Mouse (Mus musculus) neural tube, embryonic 14.5 days (tissue): ENCODE data around the gene Nup188. TPM values are rescaled to one million over a fixed set of nuclear protein-coding genes. Genes with fewer than 3 reads are reported as not detected.

Source experiments
- ATAC-seq: fragments of 200-750 bp; cut with Nextera tagmentation; 2 replicates; pipeline ENCODE4 v1.8.0; 2017; ENCODE audit warnings: low read depth, mild to moderate bottlenecking, moderate TSS enrichment, moderate library complexity
- H3K27ac ChIP-seq: fragments of 300-500 bp; sonication (generic); 2 replicates; pipeline ENCODE4 v1.5.1; 2014; ENCODE audit warnings: low read depth, mild to moderate bottlenecking, control low read depth, low read length, moderate library complexity, mixed read lengths
- H3K27me3 ChIP-seq: fragments of 300-500 bp; sonication (generic); 2 replicates; pipeline ENCODE4 v1.6.1; 2014; ENCODE audit warnings: low read length; ENCODE audit not compliant: control insufficient read depth, insufficient read depth
- H3K36me3 ChIP-seq: fragments of 300-500 bp; sonication (generic); 2 replicates; pipeline ENCODE4 v1.6.1; 2014; ENCODE audit warnings: low read length, mixed read lengths; ENCODE audit not compliant: control insufficient read depth, insufficient read depth
- H3K4me1 ChIP-seq: fragments of 300-500 bp; sonication (generic); 2 replicates; pipeline ENCODE4 v1.6.1; 2014; ENCODE audit warnings: low read length; ENCODE audit not compliant: control insufficient read depth, insufficient read depth
- H3K4me2 ChIP-seq: fragments of 300-500 bp; sonication (generic); 2 replicates; pipeline ENCODE4 v1.6.1; 2014; ENCODE audit warnings: mild to moderate bottlenecking, low read depth, low read length, control low read depth
- H3K4me3 ChIP-seq: fragments of 300-500 bp; sonication (generic); 2 replicates; pipeline ENCODE4 v1.5.1; 2014; ENCODE audit warnings: low read depth, low read length, control low read depth, mixed read lengths
- H3K9ac ChIP-seq: fragments of 300-500 bp; sonication (generic); replicated peaks from 2 replicates; pipeline ENCODE4 v1.6.1; 2014; ENCODE audit warnings: low read depth, mild to moderate bottlenecking, control low read depth, low read length, mixed read lengths
- H3K9me3 ChIP-seq: fragments of 300-500 bp; sonication (generic); 2 replicates; pipeline ENCODE4 v1.6.1; 2016; ENCODE audit warnings: low read length; ENCODE audit not compliant: control insufficient read depth
- WGBS: fragments of 180-500 bp; shearing (Covaris S2); extraction: QIAGEN DNeasy Blood & Tissue Kit; methylation state at CpG from one replicate; pipeline ENCODE4 v1.1.7; 2014; 5-methylcytosine and 5-hydroxymethylcytosine counted together
- polyA plus RNA-seq: library from polyadenylated mRNA; unstranded; fragments of >200 nt; fragmentation: Nextera tagmentation; extraction: Ambion mirVana; gene quantifications from 2 replicates; pipeline ENCODE4 v1.2.1, GENCODE M21; 2014

Nup188 gene
- polyA plus RNA-seq, 1 experiment from 2014 or later: 25.3 TPM

DNA sequence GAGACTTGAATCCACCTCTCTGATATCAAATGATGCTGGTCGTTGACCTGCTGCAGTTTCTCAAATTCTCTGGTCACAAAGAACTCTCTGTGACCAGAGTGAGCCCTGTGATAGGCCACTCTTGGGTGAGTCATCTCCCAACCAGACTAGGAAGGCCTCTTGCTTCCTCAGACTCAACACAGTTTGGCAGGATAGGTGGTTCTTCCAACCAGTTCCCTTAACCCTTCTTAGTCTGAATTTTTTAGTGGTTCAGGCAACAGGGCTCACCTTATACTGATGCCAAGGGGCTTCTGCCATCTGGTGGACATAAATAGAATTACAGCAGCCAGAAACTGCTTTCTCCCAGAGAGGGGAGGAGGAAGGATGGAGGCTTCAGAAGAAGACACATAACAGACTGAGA, 16.1 kb upstream of the Nup188 start:
- no peak overlapping the region for H3K27ac ChIP-seq
- no peak overlapping the region for H3K4me2 ChIP-seq
- H3K4me1 ChIP-seq: peaks cover 3% of the 10 kb centered on the region; the same call in 1 of the 2 replicates
- H3K36me3 ChIP-seq: 0 out of 2 replicates have a peak, but pooled peaks cover 3% of the 10 kb centered on the region
- H3K9me3 ChIP-seq: no peaks in the 10 kb centered on the region
- no peak overlapping the region for H3K9ac ChIP-seq
- peak; percentile 73 for ATAC-seq
- H3K27me3 ChIP-seq: no peaks in the 10 kb centered on the region
- no peak overlapping the region for H3K4me3 ChIP-seq
- WGBS: 81% methylated on average over 1 of the region's 1 CpGs

DNA sequence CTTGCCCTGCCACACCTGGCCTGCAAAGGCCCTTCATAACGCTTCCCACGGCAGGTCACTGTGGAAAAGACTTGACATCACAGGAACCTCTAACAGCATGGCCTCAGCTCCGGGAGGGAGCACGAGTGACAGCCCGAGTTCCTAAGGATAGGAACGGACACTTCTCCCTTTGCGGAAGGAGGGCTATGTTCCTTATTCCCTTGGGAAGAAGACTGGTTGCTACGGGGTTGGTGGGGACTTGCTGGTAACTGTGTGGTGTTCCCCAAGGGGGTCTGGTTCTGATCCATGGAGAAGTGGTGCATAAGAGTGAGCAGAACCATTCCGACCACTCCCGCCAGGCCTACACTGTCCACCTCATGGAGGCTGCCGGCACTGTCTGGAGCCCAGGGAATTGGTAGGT, 5.5 kb upstream of the Nup188 start, which contains the start of gene Gm28038:
Gene Gm28038 (plus strand): TSS at position 301 of the 400 bp plus-strand sequence.
- Histone ChIP-seq H3K4me1 (peaks cover 8% of the 10 kb centered on the region), H3K27ac (no peak within 1 kb of the TSS), H3K4me3 (no peak within 1 kb of the TSS), H3K9me3 (no peaks in the 10 kb centered on the region), H3K36me3 (no peaks in the 10 kb centered on the region), H3K9ac (no peak within 1 kb of the TSS), H3K4me2 (no peak within 1 kb of the TSS), H3K27me3 (no peaks in the 10 kb centered on the region)
- 91% methylated on average over 11 of the region's 11 CpGs for WGBS
- ATAC-seq: no peak

DNA sequence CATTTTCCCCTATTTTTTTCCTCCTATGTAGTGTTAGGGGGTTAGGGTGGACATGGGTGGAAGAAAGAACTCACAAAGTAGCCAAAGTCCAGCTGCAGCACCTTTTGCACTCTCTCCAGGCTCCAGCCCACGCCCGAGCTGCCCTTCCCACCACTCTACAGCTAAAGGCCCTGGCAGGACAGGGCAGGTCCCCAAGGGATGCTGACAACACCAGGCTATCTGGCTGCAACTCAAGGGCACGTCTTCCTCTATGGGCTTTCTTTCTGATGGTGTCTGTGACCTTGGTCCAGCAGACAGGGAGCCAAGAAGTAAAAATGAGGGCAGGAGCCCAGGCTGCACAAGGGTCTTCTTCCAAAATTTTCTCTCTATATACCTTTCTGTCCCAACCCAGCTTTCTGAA, 4.5 kb upstream of the Nup188 start:
- no peak for ATAC-seq
- no peaks in the 10 kb centered on the region for H3K36me3 ChIP-seq
- no peak overlapping the region for H3K4me3 ChIP-seq
- peaks cover 8% of the 10 kb centered on the region for H3K4me1 ChIP-seq
- no peak overlapping the region for H3K27ac ChIP-seq
- WGBS: 78% methylated on average over 3 of the region's 3 CpGs
- H3K27me3 ChIP-seq: no peaks in the 10 kb centered on the region
- H3K9ac ChIP-seq: no peak overlapping the region
- no peaks in the 10 kb centered on the region for H3K9me3 ChIP-seq
- H3K4me2 ChIP-seq: no peak overlapping the region

DNA sequence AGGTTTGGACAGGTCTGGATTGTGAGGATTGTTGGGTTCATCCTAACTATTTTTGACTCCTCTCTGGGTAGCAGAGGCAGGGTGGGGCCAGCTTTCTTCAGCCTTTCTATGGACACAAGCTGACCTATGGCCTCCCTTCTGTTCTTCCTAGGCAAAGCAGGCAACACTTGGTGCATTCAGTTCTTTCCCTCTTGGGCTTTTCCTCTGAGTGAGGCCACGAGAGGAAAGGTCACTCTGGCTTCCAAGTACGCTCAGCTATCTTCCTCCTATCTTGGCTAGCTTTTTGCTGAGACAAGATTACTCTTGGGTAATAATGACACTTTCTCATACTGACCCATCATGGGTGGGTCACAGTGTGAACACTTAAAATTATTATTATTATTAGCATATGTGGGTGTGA, 3.0 kb upstream of the Nup188 start:
- H3K4me2 ChIP-seq: no peak overlapping the region
- H3K9ac ChIP-seq: no peak overlapping the region
- no peak overlapping the region for H3K27ac ChIP-seq
- ATAC-seq: no peak
- no peaks in the 10 kb centered on the region for H3K36me3 ChIP-seq
- WGBS: 91% methylated on average over 2 of the region's 2 CpGs
- H3K27me3 ChIP-seq: no peaks in the 10 kb centered on the region
- no peak overlapping the region for H3K4me3 ChIP-seq
- peaks cover 14% of the 10 kb centered on the region for H3K4me1 ChIP-seq
- H3K9me3 ChIP-seq: no peaks in the 10 kb centered on the region

DNA sequence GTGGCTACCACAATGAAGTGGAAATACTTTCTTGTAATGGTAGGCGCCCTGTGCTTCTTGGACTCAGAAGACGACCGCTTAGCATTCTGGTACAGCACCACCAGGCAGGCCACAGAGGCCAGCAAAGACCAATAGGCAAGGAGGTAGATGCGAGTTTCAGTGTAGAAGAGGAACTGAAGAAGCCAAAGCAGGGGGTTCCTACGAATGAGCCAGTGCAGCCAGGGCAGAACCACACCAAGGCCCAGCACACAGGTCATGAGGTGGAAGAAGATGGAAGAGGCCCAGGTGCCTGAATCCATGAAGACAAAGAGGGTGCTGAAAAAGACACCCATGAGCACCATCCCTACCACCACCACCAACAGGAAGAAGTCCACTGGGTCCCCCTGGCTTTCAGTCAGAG, 1.2 kb upstream of the Nup188 start:
- no peak overlapping the region for H3K9ac ChIP-seq
- H3K9me3 ChIP-seq: no peaks in the 10 kb centered on the region
- H3K4me2 ChIP-seq: peak overlapping the region; percentile 95
- no peak overlapping the region for H3K27ac ChIP-seq
- ATAC-seq: no peak
- H3K4me1 ChIP-seq: peaks cover 14% of the 10 kb centered on the region
- no peaks in the 10 kb centered on the region for H3K27me3 ChIP-seq
- WGBS: 89% methylated on average over 5 of the region's 5 CpGs
- H3K4me3 ChIP-seq: peak overlapping the region; percentile 94; the same call in 1 of the 2 replicates
- no peaks in the 10 kb centered on the region for H3K36me3 ChIP-seq

DNA sequence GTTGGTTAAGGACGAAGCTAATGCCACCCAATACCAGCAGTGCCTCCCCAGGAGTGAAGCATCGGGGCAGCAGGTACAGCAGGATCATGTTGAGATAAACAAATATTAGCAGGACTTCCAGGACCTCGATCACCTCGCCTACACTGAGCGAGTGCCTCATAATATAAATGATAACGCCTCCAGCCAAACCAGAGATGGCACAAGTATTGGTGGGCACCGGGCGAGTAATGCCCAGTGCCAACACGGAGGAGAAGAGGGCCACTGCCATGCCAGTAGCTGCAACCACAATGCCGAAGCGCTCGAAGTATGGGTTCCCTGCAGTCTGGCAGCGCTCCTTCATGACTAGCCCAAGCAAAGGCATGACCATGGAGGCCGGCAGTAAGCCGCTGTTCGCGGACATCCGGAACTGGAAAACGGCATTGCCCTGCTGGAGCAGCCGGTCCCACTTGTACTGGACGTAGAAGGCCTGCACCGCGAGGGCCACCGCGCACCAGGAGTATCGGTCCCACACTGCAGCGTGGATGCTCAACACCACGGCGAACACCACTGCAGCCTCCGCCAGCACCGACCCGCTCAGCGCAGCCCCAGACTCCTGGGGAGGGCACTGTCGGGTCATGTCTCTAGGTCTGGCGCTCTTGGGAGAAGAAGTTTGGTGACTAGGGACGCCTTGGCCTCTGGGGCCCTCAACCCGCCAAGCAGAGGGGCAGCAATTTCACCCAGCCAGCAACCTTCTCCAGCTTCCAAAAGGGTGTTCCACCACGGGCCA, 598 bp upstream of the Nup188 start:
- H3K9ac ChIP-seq: peak overlapping the region; percentile 83
- H3K4me3 ChIP-seq: peak overlapping the region; percentile 94
- H3K4me2 ChIP-seq: peak overlapping the region; percentile 95
- H3K27me3 ChIP-seq: no peaks in the 10 kb centered on the region
- H3K27ac ChIP-seq: no peak overlapping the region; the same call in 1 of the 2 replicates
- no peaks in the 10 kb centered on the region for H3K9me3 ChIP-seq
- WGBS: 17% methylated on average over 38 of the region's 38 CpGs
- no peaks in the 10 kb centered on the region for H3K36me3 ChIP-seq
- H3K4me1 ChIP-seq: peaks cover 14% of the 10 kb centered on the region
- ATAC-seq: peak; percentile 72

DNA sequence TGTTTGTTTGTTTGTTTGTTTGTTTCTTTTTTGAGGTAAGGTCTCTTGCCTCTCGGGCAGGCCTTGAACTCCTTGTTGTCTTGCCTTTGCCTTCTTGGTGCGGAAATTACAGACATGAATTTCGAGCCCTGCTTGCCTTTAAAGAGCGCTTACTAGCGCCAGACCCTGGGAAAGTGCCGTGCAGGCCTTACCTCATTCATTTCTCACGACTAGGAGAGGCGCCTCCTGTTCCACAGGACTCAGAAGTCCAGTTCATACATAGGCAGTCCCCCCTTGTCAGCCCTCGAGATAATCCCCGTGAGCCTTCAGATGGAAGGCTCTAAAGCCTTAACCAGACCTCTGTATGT, 803 bp downstream of the Nup188 start:
- H3K4me2 ChIP-seq: peak overlapping the region; percentile 89
- H3K9me3 ChIP-seq: no peaks in the 10 kb centered on the region
- peak overlapping the region; percentile 94 for H3K4me3 ChIP-seq
- peaks cover 14% of the 10 kb centered on the region for H3K4me1 ChIP-seq
- H3K36me3 ChIP-seq: no peaks in the 10 kb centered on the region
- H3K27ac ChIP-seq: no peak overlapping the region
- H3K9ac ChIP-seq: peak overlapping the region; percentile 83
- H3K27me3 ChIP-seq: no peaks in the 10 kb centered on the region
- 1% methylated on average over 10 of the region's 10 CpGs for WGBS
- ATAC-seq: no peak

DNA sequence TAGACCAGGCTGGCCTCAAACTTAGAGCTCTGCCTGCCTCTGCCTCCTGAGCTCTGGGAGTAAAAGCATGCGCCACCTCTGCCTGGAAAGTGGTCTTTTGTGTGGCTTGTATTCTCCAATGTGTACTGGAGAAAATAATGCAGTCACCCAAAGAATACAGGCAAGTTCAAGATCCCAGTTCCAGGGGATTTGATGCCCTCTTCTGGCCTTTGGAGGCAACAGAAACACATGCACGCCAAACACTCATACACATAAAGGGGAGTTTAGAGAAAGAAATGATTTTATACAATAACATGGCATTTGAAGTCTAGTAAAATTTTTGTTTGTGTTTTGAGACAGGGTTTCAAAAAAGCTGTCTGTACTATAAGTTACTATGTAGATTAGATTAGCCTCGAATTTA, 13.3 kb downstream of the Nup188 start:
- H3K4me3 ChIP-seq: no peak overlapping the region
- WGBS: 76% methylated on average over 3 of the region's 3 CpGs
- H3K27ac ChIP-seq: no peak overlapping the region
- no peak for ATAC-seq
- H3K4me1 ChIP-seq: no peaks in the 10 kb centered on the region
- H3K9ac ChIP-seq: no peak overlapping the region
- peaks cover 43% of the 10 kb centered on the region for H3K36me3 ChIP-seq
- no peaks in the 10 kb centered on the region for H3K9me3 ChIP-seq
- H3K4me2 ChIP-seq: no peak overlapping the region
- H3K27me3 ChIP-seq: no peaks in the 10 kb centered on the region

DNA sequence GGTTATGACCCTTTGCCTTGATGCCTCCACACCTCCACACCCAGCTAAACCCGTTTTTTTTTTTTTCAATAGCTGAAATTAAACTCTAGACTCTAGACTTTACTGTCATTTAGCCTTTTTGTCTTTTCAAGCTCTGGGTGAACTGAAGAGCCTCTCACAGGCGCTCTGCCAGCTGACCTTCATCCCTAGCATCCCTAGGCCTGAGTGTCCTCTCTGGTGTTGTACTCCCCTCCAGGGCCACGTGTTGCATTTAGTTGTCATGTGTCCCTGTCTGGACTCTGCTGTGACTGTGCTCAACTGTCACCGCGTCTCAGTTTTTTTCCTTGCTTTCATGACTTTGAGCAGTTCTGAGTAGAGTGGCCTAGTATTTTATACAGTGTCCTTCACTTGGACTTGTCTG, 13.8 kb downstream of the Nup188 start:
- Histone ChIP-seq H3K4me3 (no peak overlapping the region), H3K4me2 (no peak overlapping the region), H3K9ac (no peak overlapping the region), H3K27ac (no peak overlapping the region), H3K36me3 (peaks cover 47% of the 10 kb centered on the region), H3K9me3 (no peaks in the 10 kb centered on the region), H3K4me1 (no peaks in the 10 kb centered on the region), H3K27me3 (no peaks in the 10 kb centered on the region)
- 91% methylated on average over 5 of the region's 5 CpGs for WGBS
- ATAC-seq: no peak
